Mouse (Mus musculus) CD4-positive, CD25-positive, alpha-beta regulatory T cell, adult 2 months (primary cell): ENCODE data around the gene Arhgap45.
A peak's percentile ranks its signal among the peaks of the same experiment; 100 is the strongest.
"Not testable (repeated sequence)": the region's sequence is repeated elsewhere in the genome, so short reads cannot be mapped to it uniquely, and the experiment has no call there.

Experiments
- DNase-seq: peaks from one replicate; pipeline ENCODE4 v3.0.0-alpha.2; 2012; ENCODE audit warnings: low read depth, low spot score

The Arhgap45 gene

DNA sequence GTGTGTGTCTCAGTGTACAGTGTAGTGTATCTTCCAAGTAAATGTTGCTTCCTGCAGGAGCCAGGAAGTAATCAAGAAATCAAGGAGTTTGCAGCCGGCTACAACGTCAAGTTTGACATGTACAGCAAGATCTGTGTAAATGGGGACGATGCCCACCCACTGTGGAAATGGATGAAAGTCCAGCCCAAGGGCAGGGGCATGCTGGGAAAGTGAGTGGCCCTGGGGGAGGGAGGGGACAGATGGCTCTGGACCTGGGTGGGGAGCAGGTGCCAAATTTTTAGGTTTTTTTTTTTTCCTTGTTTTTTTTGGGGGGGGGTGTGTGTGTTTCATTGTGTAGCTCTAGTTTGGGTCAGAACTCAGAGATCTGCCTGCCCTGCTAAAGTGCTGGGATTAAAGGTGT is 38.5 kb downstream of the Arhgap45 start:
- DNase-seq, result not testable (repeated sequence)

DNA sequence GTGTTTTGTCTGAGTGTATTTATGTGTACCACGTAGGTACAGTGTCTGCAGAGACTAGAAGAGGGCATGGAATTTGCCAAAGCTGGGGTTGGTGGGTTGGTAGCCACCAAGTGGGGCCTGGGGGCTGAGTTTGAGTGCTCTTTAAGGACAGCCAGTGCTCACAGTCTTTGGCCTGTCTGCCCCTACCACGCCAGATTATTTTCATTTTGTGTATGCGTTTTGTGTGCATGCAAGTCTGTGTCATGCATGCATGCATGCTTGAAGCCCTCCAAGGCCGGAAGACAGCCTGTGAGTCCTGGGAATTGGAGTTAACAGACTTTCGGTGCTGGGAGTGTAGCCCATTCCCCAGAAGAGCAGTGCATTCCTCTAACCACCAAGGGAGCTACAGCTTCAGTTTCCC is 38.9 kb downstream of the Arhgap45 start:
- no peak for DNase-seq

DNA sequence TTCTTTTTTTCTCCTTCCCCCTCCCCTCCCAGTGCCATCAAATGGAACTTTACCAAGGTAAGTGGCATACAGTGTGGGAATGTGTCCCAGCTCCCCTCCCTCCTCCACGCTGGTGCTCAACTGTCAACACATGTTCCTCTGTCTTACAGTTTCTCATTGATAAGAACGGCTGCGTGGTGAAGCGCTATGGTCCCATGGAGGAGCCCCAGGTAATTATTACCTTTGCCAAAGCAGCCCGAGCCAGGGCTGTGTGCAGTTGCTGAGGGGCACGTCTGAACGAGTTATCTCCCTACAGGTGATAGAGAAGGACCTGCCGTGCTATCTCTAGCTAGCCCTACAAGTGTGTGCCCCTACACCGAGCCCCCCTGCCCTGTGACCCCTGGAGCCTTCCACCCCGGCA is 39.4 kb downstream of the Arhgap45 start:
- DNase-seq, result no peak

DNA sequence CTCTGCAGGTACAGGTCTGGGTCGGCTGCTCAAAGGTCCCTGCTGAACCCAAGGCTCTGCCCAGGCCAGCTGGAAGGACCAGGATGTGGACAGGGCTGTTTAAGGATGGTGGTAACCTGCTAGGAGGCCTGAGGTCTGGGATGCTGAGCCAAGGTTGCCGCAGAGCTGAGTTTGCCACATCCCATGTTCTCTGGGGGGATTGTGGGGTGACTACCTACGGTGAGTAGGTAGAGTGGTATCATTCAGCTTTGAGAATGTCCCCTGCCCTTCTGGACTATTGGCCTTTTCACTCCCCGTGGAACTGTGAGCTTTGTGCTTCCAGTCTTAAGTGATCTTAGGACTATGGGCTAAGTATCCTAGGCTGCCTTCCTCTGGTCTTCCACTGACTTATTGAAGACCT is 40.1 kb downstream of the Arhgap45 start:
- no peak for DNase-seq

DNA sequence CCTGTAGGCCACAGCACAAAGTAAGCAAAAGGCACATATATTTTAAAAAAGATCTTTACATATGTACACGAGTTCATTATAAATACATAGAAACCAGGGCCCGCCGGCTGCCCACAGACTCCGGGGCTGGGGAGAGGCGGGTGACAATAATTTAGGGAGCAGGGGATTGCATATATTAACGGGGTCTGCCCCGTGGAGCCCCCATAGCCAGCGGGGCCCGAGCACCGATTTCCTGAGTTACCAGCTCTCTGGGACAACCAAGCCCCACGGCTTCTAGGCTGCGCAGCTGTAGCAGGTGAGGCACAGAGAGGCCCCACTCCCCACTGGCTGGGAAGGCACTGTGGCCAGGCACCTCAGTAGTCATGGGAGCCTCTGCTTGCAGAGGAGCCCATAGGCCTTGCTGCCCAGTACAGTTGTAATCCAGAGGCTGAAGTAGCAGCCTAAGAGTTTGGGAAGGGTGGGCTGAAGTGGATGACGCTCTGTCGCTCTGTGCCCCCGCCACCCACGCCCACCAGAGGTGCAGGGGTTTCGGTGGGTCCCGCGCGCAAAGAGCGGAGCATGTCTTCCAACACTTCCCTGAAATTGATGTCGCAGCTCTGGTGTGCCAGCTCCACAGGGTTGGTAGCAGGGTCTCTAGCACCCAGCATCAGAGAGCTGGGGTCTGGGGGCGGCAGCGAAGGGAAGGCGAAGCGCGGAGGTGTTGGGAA is 40.7 kb downstream of the Arhgap45 start:
- no peak for DNase-seq

DNA sequence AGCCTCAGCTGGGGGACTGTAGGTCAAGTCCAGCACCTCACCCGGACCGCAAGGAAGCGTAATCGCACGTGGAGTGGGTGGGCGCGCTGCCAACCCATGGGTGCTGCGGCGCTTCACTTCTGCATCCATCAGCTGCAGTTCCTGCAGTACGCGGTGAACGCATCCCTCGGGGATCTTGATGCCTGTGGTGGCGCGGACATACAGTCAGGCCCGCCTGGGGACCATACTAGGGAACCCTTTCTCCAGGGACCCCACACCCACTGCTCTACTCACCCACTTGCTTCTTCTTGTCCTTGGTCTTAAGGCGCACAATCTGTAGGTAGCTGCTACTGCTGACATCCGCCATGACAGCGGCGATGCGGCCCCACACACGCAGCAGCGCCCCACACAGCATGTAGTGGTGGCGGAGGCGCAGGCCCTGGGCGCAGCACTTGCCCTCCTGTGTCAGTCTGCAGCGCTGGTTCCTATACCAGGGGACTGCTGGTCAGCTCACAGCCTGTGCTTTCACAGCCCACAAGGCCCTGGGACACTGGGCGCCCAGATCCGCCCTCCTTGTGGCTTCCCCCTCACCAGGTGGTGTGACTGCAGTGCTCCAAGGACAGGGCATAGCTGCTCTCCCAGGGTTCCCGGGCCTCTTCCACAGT is 41.4 kb downstream of the Arhgap45 start:
- no peak for DNase-seq

DNA sequence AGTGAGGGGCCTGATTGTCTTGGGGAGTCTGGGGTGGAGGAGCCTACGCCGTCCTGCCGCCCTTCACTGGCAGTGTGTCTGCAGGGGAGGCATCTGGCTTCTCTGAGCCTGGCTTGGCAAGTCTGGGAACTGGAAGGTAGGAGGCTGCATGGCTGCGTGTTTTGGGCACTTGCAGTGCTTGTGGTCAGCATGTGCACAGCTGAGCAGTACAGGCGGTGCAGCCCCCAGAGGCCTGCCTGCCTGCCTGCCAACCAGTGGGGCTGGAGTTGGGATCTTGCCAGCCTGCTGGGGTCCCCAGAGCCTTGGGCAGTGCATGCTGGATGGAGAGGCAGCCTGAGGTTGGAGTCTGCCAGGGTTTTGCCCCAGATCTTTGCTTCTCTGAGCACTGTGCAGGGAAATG is 46.7 kb downstream of the Arhgap45 start:
- DNase-seq, result no peak

DNA sequence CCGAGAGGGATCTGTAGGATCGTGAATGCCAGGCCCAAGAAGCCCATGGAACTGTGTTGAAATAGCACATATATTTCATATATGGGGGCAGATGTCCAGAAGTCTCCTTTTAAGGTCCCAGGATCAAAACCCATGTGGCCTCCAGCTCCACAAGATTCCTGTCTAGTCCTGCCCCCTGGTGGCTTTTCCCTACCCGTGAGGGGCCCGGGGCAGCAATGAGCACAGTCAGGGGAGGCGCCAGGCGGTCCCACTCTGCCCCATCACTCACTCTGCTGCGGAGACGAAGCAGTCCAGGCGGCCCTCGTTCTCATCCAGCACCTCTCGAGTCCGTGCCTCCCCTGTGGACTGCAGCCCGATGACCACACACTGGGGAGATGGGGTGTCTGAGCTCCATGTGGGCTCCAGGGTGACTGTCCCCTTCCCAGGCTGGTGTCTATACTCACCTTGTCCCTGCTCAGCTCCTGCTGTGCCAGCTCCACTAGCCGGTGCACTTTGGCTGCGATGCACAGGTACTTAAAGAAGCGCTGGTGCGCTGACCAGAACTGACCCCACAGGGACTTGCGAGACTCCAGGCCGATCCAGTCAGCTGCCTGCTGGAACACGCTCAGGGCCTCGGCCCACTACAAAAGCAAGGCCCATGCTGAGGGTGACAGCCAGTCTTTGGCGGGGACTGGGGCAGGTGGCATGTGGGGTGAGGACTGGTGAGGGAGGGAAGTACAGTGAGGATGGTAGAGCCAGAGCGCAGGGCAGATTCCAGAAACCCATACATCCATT is 47.6 kb downstream of the Arhgap45 start:
- DNase-seq, result peak; percentile 52

DNA sequence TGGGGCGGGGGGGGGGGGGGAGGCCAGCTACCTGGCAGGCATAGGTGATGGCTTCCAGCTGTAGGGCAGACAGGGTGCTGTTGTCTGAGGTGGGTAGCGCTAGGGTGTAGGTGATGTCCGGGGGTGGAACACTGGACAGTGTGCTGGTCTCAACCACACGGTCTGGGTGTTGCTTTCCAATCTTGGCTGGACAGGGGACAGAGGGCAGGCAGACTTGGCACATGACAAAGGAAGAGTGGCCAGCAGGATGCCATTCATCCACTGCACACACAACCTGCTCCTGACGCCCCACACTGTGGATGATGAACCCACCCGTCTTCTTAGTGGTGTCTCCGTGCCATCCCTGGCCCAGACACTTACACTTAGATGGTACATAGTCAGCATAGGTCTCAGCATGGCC is 52.8 kb downstream of the Arhgap45 start:
- no peak for DNase-seq

DNA sequence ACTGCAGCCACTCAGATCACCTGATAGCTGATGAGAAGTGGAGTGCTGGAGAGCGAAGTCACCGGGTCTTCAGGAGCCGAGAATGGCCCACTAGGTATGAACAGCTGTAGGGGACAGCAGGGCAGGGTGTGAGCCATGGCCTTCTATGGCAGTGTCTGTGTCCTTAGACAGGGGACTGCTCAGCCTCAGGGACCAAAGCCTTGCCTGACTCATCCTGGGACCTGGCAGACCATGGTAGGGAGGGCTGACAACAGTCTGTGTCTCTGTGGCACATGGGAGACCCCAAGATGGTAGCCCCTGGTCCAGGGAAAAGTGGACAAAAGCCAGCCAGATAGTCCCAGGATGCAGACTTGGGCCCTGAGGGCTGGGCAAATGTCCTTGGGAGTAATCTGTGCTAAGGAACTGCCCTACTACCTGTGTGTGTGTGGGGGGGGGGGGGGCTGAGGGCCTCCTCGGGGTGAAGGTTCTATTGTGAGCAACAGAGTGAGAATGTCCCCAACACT is 53.5 kb downstream of the Arhgap45 start:
- no peak for DNase-seq

DNA sequence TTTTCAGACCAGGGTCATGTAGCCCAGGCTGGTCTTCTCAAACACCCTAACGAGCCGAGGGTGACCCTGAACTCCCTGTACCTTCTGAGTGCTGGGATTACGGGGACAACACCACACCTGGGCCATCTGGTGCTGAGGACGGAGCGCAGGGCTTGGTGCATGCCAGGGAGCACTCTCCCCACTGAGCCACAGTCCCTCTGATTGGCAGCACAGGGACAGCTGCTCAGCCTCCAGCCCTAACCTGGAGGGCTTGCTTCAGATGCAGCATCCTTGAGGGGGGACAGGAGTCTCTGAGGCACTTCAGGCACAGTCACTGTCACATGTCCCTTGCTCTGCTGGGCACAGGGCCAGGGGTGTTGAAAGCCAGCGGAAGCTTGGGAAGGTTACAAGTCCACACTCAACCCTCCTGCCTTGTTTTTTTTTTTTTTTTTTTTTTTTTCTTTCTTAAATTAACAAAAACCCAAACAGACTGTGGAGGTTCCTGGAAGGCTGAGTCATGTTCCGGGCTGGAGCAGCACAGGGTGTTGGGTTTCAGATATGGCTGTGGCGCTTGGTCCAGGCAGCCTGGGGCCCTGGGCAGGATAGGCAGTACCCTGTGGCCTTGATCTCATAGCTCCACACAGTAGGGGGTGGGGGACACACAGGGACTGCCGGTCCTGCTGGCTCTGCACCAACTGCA is 54.5 kb downstream of the Arhgap45 start:
- DNase-seq, result no peak

DNA sequence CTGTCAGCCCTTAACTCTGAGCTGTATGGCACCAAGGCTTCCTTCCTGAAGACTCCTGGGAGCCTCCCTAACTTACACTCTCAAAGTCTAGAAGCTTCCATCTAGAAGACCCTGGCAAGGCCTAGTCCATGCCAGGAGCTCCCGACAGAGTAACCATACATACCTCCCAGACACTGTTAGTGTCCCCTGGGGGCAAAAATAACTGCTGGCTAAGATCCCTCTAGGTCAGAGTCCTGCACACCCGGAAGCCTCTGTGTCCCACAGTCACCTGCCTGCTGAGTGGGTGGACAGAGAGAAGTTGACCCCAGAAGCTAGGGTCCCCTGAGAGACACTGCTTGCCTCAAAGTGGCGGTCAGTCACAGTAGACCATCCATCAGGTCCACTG is 55.1 kb downstream of the Arhgap45 start:
- no peak for DNase-seq

DNA sequence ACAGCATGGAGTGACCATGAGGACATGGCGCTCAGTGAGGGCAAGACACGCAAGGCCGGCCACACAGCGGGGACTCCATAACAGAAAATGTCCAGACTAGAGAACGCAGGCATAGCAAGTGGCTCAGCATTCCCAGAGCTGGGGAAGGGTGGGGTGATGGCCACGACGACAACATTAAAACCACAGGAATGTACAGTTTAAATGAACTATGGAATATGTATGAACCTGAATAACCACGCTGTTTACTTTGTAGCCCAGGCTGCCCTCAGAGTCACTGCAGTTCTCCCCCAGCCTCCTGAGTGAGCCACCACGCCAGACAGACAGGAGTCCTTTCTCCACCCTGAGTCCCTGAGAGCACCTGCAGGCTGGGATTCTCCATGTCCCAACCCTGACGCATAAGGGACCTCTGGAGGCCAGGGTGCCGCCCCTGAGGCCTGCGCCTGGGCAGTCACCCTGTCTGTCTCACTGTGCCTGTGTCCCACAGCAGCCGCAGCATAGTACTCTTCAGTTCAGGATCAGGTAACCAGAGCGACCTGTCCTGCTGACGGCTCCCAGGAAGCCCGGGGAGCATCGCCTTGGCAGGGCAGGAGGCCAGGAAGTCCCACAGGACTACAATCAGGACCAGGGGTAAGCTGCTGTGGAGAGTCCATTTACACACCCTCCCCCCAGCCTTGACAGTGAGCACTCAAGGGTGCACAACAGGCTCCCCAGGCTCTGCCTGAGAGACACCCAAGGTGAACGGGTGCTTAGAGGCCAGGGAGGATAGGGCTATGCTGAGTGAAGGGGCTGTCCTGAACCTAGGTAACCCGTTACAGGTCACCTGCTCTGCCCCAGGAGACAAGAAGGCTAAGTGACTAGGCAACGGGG is 56.4 kb downstream of the Arhgap45 start:
- no peak for DNase-seq

DNA sequence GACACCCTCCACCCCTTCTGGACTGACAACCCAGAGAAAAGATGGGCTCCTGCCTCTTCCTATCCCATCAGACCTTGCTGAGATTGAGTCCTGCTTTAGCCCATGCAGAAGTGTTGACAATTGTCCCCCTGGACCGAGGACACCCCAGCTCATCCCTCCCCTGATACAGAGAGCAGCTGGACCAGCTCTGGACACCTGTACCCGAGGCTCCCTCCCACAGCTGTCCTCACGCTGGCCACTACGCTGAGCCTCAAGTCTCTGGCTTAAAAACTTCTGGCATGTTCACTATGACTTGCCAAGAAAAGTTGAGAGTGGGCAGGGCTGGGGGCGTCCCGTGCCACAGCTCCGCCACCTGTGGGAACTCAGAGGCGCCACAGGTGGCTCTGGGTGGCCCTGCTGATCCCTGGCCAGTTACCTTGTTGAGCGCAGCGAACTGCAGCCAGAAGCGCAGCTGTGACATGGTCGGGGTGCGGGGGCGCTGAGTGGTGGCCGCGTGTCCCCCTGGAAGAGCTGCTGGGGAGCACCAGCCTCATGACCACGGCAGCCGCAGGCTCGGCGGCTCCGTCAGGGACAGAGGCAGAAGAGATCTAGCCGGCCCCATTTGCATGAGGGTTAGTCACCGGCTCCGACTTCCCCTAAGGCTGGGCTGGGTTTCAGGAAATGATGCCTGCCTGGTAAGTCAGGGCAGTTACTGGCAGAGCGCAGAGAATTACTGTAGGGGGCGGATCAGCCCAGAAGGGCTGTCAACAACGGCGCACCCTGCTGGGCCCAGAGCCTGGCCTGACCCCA is 58.6 kb downstream of the Arhgap45 start:
- peak; percentile 92 for DNase-seq

DNA sequence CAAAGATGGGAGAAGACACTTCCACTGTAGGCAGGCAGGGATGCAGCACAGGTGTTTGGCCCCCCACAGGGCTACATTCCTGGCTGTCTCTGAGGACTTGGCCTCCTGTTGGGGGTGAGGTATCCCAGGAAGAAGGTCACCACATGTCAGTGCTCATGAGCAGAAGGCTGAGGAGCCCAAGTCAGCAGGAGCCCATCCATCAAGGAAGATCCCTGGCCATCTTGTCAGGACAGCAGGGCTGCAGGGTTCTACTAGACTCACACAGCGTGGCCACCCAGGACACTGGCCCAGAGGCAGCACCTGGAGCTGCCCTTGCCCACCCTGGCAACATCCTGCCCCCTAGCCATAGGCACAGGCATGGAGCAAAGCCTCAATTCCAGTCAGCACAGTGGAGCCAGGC is 59.5 kb downstream of the Arhgap45 start:
- peak; percentile 20 for DNase-seq

DNA sequence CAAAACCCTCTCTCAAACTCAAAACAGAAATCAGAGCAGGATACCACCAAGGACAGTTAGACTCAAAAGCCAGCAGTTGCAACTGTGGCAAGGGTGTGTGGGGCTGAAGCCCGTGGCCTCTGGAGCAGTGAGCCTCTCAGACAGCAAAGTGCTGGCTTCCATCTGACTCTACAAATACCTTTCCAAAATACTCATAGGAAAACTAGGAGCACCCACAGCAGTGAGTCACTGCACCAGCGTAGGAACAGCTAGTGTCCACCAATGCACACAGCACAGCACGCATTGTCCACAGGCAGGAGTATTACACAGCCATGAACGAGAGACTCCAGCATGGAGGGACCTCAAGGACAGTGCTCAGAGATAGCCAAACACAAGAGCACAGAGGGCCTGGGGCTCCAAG is 59.9 kb downstream of the Arhgap45 start:
- no peak for DNase-seq

DNA sequence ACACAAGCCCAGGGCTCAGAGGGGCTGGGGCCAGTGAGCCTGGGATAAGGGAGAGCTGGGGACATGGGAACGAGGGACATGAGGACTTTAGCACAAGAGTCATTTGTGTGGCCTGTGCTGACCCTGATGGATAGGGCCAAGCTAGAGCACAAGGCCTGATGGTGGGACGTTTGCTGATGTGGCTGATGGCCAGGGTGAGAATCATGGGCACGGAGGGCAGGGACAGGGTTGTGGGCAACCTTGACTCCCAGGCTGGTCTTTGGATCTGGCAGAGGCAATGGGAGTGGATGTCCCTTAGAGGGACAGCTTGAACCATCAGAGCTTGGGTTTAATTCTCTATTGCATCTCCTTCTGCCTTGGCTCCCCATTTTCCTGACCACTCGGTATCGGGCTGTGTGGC is 60.9 kb downstream of the Arhgap45 start:
- DNase-seq, result no peak

DNA sequence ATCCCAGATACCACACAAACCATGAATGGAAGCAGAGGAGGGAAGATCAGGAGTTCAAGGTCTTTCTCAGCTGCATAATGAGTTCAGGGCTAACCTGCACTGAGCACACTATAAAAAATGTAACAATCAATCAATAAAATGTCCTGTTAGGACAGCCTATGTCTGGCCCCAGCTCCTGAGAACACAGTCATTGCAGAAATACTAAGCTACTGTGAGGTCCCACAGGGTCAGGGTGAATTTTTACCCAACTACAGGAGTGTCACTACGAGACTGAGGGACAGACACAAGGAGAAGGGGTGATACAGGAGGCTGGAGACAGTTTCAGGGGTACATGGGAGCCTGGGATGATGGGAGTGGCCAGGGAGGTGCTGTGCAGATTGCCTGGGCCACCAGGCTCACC is 61.9 kb downstream of the Arhgap45 start:
- DNase-seq, result no peak

DNA sequence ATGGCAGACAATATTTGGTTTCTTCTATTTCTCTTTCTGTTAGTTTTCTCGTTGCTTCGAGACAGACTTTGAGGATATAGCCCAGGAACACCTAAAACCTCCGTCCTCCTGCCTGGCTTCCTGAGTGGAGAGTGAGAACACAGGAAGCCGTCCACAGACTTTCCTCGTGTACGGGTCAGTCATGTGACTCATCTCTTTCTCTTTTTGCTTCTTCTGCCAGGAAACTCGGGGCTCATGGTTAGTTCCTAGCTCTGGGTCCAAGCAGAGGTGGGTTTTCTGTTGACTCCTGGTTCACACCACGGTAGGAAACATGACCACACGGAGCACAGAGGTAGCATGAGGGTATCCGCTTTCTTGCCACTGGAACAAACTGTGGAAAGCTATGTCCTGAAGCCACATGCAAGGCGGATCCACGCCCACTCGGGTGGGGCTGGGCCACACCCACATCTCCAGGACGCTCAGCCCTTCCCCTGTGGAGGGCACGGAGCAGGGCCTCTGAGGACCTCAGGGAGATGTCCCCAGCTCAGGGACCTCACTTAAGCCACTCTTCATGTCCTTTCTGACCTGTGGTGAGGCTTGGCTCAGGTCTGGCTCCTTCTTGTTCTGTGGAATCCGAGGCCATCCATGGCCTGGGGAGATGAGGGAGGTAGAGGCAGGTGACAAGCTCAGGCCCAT is 64.1 kb downstream of the Arhgap45 start:
- DNase-seq, result no peak
